In the genomic region with DNA sequence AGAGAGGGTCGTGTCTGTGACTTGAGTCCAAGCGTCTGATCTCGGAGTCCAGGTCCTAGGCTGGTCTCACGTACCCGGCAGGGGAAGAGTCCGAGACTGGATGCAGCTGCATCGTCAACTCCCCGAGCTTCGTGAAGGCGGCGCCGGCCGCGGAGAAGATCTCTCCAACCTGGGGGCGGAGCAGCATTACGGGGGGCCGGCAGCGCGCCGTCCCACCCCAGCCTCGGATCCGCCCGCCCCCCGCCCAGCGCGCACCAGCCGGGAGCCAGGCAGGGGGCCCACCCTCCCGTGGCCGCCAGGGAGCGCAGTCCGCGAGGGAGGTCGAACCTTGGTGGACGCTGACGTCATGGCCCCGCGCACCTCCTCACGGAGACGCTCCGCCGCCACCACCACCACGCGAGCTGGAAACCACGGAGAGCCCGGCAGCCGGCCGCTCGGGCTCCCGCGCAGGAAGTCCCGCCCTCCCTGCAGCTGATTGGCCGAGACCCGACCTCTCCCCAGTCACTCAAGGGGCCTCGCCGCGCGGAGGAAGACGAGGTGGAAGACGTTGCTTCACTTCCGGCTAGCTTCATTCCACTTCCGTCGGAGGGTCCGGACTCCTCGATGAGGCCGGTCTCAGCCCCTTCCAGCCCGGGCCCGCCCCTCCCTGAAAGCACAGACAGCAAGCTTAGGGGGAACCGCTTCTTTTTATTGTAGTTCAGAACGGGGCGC, we compare ENCODE assay signal across 8 mouse cellular contexts. TPM values are rescaled to one million over a fixed set of nuclear protein-coding genes. Genes with fewer than 3 reads are reported as not detected.
A peak's percentile ranks its signal among the peaks of the same experiment; 100 is the strongest.
DNase-seq lines count a peak whose midpoint lies in the region; ATAC-seq and TF ChIP-seq lines count a peak whose summit lies in the region.

A gene (minus strand): TSS at position 458 of the 711 bp plus-strand sequence.

- H3K9me3 ChIP-seq in ES-E14 (ENCODE audit: control insufficient read depth, insufficient read depth, low read depth, low read length), result no peaks in the 10 kb centered on the region
- H3K9me3 ChIP-seq in forebrain, embryonic 16.5 days (ENCODE audit: control insufficient read depth, low read length), result no peaks in the 10 kb centered on the region
- no peaks in the 10 kb centered on the region for H3K9me3 ChIP-seq in lung, embryonic 15.5 days

- intact Hi-C loops in heart, postnatal 36 days (cut with DNase I), result loop anchor here (10.0 kb wide), 2 partner anchors 407 to 823 kb away; a partner anchor contains a TSS

- in situ Hi-C loops in ES-E14 (cut with MboI; ENCODE audit: low sequenced_read_pairs in 2 of 2, unreplicated experiment in 2 of 2), result no loop called here

- DNase-seq in ES-E14 (ENCODE audit: low read depth, low spot score), result peak; percentile 94
- peak; percentile 98 for DNase-seq in cerebellum, adult 11-12 months
- DNase-seq in heart, postnatal 36 days, result peak; percentile 99
- peak; percentile 96 to 97 for DNase-seq in layer of hippocampus, adult 8-10 months (ENCODE audit: low spot score in 2 of 2)
- DNase-seq in ovary, adult 18-20 months (ENCODE audit: low spot score), result peak; percentile 96
- peak; percentile 97 for DNase-seq in thymus, postnatal 0 days (ENCODE audit: low spot score)

- no peaks in the 10 kb centered on the region for H3K27me3 ChIP-seq in forebrain, embryonic 16.5 days (replicated peaks; ENCODE audit: control insufficient read depth, insufficient read depth, low read length)
- H3K27me3 ChIP-seq in lung, embryonic 15.5 days, result no peaks in the 10 kb centered on the region

- peaks cover 11 to 22% of the 10 kb centered on the region in 2 experiments; a peak in 3 of 4 replicates for H3K4me1 ChIP-seq in ES-E14 (ENCODE audit: control insufficient read depth in 2 of 2, insufficient read depth in 2 of 2, low read length in 2 of 2, poor library complexity in 1 of 2)
- H3K4me1 ChIP-seq in forebrain, embryonic 16.5 days (replicated peaks; ENCODE audit: control insufficient read depth, insufficient read depth, low read length), result peaks cover 32% of the 10 kb centered on the region
- peaks cover 44% of the 10 kb centered on the region for H3K4me1 ChIP-seq in lung, embryonic 15.5 days

- ATAC-seq in forebrain, embryonic 16.5 days, result peak; percentile 95
- ATAC-seq in lung, embryonic 15.5 days (ENCODE audit: borderline replicate concordance, extremely low read depth, low FRiP score, low TSS enrichment), result peak; percentile 90

- WGBS in forebrain, embryonic 16.5 days, result under 1% methylated on average over 70 of the region's 70 CpGs
- WGBS in lung, embryonic 15.5 days, result under 1% methylated on average over 70 of the region's 70 CpGs

- peak within 1 kb of the TSS; percentile 89 for H3K9ac ChIP-seq in ES-E14 (ENCODE audit: insufficient read depth, low read depth, low read length, poor library complexity, severe bottlenecking)
- H3K9ac ChIP-seq in forebrain, embryonic 16.5 days (replicated peaks; ENCODE audit: low read depth, low read length), result peak within 1 kb of the TSS; percentile 77
- peak within 1 kb of the TSS; percentile 88 for H3K9ac ChIP-seq in lung, embryonic 15.5 days

- peak within 1 kb of the TSS; percentile 86 to 98 for H3K4me3 ChIP-seq in ES-E14 (ENCODE audit: insufficient read depth in 1 of 2, low read depth in 1 of 2, low read length in 2 of 2, poor library complexity in 1 of 2, severe bottlenecking in 1 of 2)
- peak within 1 kb of the TSS; percentile 58 for H3K4me3 ChIP-seq in forebrain, embryonic 16.5 days (replicated peaks; ENCODE audit: low read length)
- H3K4me3 ChIP-seq in lung, embryonic 15.5 days, result peak within 1 kb of the TSS; percentile 90

- H3K4me2 ChIP-seq in forebrain, embryonic 16.5 days (ENCODE audit: low read length), result peak within 1 kb of the TSS; percentile 88
- peak within 1 kb of the TSS; percentile 84 for H3K4me2 ChIP-seq in lung, embryonic 15.5 days

- peak within 1 kb of the TSS; percentile 73 for H3K27ac ChIP-seq in ES-E14 (ENCODE audit: insufficient read depth, low read depth, low read length, poor library complexity, severe bottlenecking)
- peak within 1 kb of the TSS; percentile 90 for H3K27ac ChIP-seq in forebrain, embryonic 16.5 days (ENCODE audit: low read length)
- peak within 1 kb of the TSS; percentile 94 for H3K27ac ChIP-seq in lung, embryonic 15.5 days

- H3K36me3 ChIP-seq in ES-E14 (ENCODE audit: control insufficient read depth, insufficient read depth, low read length, poor library complexity, severe bottlenecking), result peaks cover 17% of the 10 kb centered on the region
- peaks cover 4% of the 10 kb centered on the region; the same call in 1 of the 2 replicates for H3K36me3 ChIP-seq in forebrain, embryonic 16.5 days (ENCODE audit: control insufficient read depth, insufficient read depth)
- H3K36me3 ChIP-seq in lung, embryonic 15.5 days, result peaks cover 11% of the 10 kb centered on the region

TF ChIP-seq in ES-E14, 5 proteins besides CTCF, POLR2A, EP300 and RAD21:
- no peak for TF ChIP-seq MAFK (IDR thresholded peaks at IDR 0.05; ENCODE audit: insufficient read depth, low read depth, low read length)
- peak; percentile 57; the same call in 1 of the 2 replicates for TF ChIP-seq CHD2 (IDR thresholded peaks at IDR 0.05; ENCODE audit: low read depth, low read length)

RNA-seq across cellular contexts. Expression of the gene that starts here (rescaled TPM):
- 49.9 and 59.4 TPM in 2 replicates for total RNA-seq in ES-E14 (2012; rRNA removed)
- 174 and 180 TPM in 2 replicates for polyA plus RNA-seq in forebrain, embryonic 16.5 days (2015; fragmentation: Nextera tagmentation; extraction: Ambion mirVana)
- total RNA-seq in heart, postnatal 36 days (2021), result 10 to 100 TPM; 32.7 to 38.0 TPM
- 10 to 100 TPM; 39.3 to 45.7 (median 42.6) TPM for total RNA-seq in layer of hippocampus, adult 8-10 months (2022)
- 175 and 179 TPM in 2 replicates for polyA plus RNA-seq in lung, embryonic 15.5 days (2015; fragmentation: Nextera tagmentation; extraction: Ambion mirVana)
- 174 and 191 TPM in 2 replicates for polyA plus RNA-seq in thymus, postnatal 0 days (2015; fragmentation: Nextera tagmentation; extraction: Ambion mirVana)

Comparison
In these comparisons a context has a peak if more than half of its experiments do, and no peak if none do; other contexts are left out.
1. Peak in every context shown above with its lines: DNase-seq, ATAC-seq, H3K4me3 ChIP-seq and H3K27ac ChIP-seq.